Mouse (Mus musculus) G1E (cell line): ENCODE measurements around the gene Ptchd4.

Experiments used
- CTCF ChIP-seq: IDR thresholded peaks from 2 replicates; pipeline ENCODE4 v1.5.1; 2012; ENCODE audit warnings: low read depth, low read length, inconsistent platforms, mixed read lengths
- GATA1 ChIP-seq: IDR thresholded peaks from 2 replicates; pipeline ENCODE4 v1.6.1; 2012; ENCODE audit warnings: borderline replicate concordance, low read length, inconsistent platforms, mixed read lengths
- GATA2 ChIP-seq: IDR thresholded peaks from 2 replicates; pipeline ENCODE4 v1.6.1; 2012; ENCODE audit warnings: low read depth, low read length, inconsistent platforms, borderline replicate concordance
- POLR2AphosphoS5 ChIP-seq: IDR thresholded peaks from 2 replicates; pipeline ENCODE4 v1.6.1; 2012; ENCODE audit warnings: low read depth, low read length, inconsistent platforms; ENCODE audit not compliant: insufficient replicate concordance
- TAL1 ChIP-seq: conservative IDR thresholded peaks from 2 replicates; pipeline ENCODE4 v1.6.1; 2012; ENCODE audit warnings: low read depth, low read length, inconsistent platforms, mixed read lengths

DNA sequence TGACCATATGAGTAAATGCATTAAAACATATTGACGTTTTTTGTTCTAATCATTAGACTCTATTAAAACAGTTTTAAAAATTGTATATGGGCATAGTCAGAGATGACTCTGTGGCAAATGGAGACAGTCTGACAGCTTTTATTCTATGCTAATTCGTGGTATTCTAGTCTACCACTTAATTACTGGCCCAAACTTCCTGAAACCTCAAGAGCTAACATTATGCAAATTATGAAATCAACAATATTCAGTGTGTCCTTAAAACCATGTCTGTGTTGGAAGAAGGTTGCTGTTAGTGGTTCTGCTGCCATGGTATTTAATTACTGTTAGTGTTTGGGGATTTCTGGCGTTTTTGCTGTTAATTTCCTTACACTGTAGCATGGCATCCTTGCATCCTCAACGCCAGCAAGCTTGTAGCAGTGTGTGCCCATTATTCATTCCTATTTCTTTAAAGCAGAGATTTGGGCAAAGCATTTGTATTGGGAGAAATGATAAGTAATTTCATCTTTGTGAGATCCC lies 12.6 kb upstream of the Ptchd4 start:
- no peak for TF ChIP-seq CTCF
- no peak for TF ChIP-seq GATA1
- no peak for TF ChIP-seq GATA2
- no peak for TF ChIP-seq POLR2AphosphoS5
- TF ChIP-seq TAL1, result no peak
